Mouse (Mus musculus) lung, adult 2 months (tissue): ENCODE results near the gene Zmpste24.
A peak's percentile ranks its signal among the peaks of the same experiment; 100 is the strongest.

Source experiments
- CTCF ChIP-seq: fragments of 200-500 bp; IDR thresholded peaks from 2 replicates; pipeline ENCODE4 v1.5.1; 2011; ENCODE audit warnings: mild to moderate bottlenecking, low read length, control low read depth; ENCODE audit not compliant: insufficient read depth
- POLR2A ChIP-seq: fragments of 200-500 bp; IDR thresholded peaks from 2 replicates; pipeline ENCODE4 v1.6.1; 2011; ENCODE audit warnings: low read depth, mild to moderate bottlenecking, control low read depth, low read length, borderline replicate concordance; ENCODE audit errors: extremely low read depth

- TF ChIP-seq CTCF (no peak), POLR2A (0 out of 2 replicates have a peak, but pooled peaks have one; percentile 17)
These were observed at the start of gene Zmpste24 for GRCm38 (mm10) chr4:121097650-121098378.
